Mouse (Mus musculus) olfactory bulb, adult 2 months (tissue): ENCODE results near the gene Gpsm3. TPM values are rescaled to one million over a fixed set of nuclear protein-coding genes. Genes with fewer than 3 reads are reported as not detected.

Source experiments
- H3K27ac ChIP-seq: fragments of 200-500 bp; 2 replicates; pipeline ENCODE4 v1.5.1; 2012; ENCODE audit warnings: low read depth, low read length; ENCODE audit not compliant: insufficient read depth
- H3K4me1 ChIP-seq: fragments of 200-500 bp; 2 replicates; pipeline ENCODE4 v1.6.1; 2012; ENCODE audit warnings: low read length; ENCODE audit not compliant: control insufficient read depth, insufficient read depth
- H3K4me3 ChIP-seq: fragments of 200-500 bp; 2 replicates; pipeline ENCODE4 v1.5.1; 2012; ENCODE audit warnings: mild to moderate bottlenecking, low read depth, low read length, moderate library complexity; ENCODE audit not compliant: insufficient read depth
- CTCF ChIP-seq: fragments of 200-500 bp; IDR thresholded peaks from 2 replicates; pipeline ENCODE4 v1.5.1; 2012; ENCODE audit warnings: low read depth, mild to moderate bottlenecking, low read length, moderate library complexity; ENCODE audit not compliant: insufficient read depth
- POLR2A ChIP-seq: fragments of 200-500 bp; IDR thresholded peaks from 2 replicates; pipeline ENCODE4 v1.6.1; 2012; ENCODE audit warnings: mild to moderate bottlenecking, low read depth, low read length, moderate library complexity; ENCODE audit not compliant: insufficient read depth
- WGBS: fragments of 180-500 bp; shearing (Covaris S2); methylation state at CpG from one replicate; pipeline ENCODE4 v1.1.7; 2018; 5-methylcytosine and 5-hydroxymethylcytosine counted together
- polyA plus RNA-seq: library from polyadenylated mRNA; stranded (reverse); fragments of >200 nt; gene quantifications from 2 replicates; pipeline ENCODE4 v1.2.4, GENCODE M21; 2012; ENCODE audit warnings: low replicate concordance; ENCODE audit not compliant: missing spikeins, insufficient read depth, insufficient read length

Gene Gpsm3
- polyA plus RNA-seq, 1 experiment: not detected

DNA sequence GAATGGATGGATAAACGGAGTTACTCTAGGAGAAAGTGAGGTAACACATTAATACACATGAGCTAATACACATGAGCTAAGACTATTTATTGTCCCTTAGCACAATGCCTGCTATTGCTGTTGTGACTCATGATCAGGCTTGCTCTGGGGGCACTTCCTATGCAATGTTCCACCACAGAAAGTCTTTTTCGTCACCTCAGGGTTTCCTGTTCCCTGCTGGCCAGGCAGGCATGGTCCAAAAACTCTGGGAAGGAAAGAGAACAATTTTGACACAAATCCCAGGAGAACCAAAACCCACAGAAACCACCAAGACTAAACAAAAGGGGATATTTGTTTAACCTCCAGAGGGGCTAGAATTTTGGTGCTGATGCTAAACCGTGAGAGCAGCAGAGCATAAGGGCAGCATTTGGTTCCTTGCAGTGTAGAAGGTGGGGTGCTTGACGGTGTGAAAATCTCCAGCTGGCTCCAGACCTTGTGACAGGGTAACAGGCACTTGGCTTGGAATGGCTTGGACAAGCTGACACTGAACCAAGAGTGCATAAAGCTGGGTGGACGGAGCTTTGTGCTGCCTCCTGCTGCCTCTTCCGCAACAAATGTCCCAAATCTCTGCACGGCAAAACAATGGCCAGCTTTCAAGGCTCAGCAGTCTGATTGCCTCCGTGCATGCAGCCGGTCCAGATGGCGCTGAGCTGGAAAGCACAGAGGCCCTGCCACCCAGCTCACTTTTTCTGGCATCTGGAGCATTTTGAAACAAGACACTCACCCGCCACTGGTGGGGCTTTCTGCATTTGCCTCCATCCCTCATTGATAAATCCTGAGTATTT lies 51.4 kb downstream of the Gpsm3 start:
- peaks cover 16% of the 10 kb centered on the region for H3K4me1 ChIP-seq
- H3K27ac ChIP-seq: peak overlapping the region; percentile 45
- no peak for TF ChIP-seq POLR2A
- no peak for TF ChIP-seq CTCF
- H3K4me3 ChIP-seq: no peak overlapping the region
- WGBS: 16% methylated on average over 11 of the region's 11 CpGs

Other genes with a start within 250 kb of the Gpsm3 start
- not detected in 2 replicates for gene Btnl2, start 235.0 kb upstream of the Gpsm3 start, polyA plus RNA-seq
- gene Btnl1, start 212.7 kb upstream of the Gpsm3 start, polyA plus RNA-seq: not detected in 2 replicates
- not detected in 2 replicates for gene BC051142, start 191.0 kb upstream of the Gpsm3 start, polyA plus RNA-seq
- gene Btnl4, start 112.5 kb upstream of the Gpsm3 start, polyA plus RNA-seq: not detected in 2 replicates
- gene Btnl6, start 72.5 kb upstream of the Gpsm3 start, polyA plus RNA-seq: not detected in 2 replicates
- not detected in 2 replicates for gene Notch4, start 25.5 kb upstream of the Gpsm3 start, polyA plus RNA-seq
- not detected in 2 replicates for gene Pbx2, start 1.5 kb downstream of the Gpsm3 start, polyA plus RNA-seq
- not detected in 2 replicates for gene Ager, start 8.1 kb downstream of the Gpsm3 start, polyA plus RNA-seq
- not detected in 2 replicates for gene Rnf5, start 13.9 kb downstream of the Gpsm3 start, polyA plus RNA-seq
- gene Agpat1, start 14.5 kb downstream of the Gpsm3 start, polyA plus RNA-seq: 342 TPM in 1 of 2 replicates, not detected in the other
- gene Egfl8, start 26.2 kb downstream of the Gpsm3 start, polyA plus RNA-seq: not detected in 2 replicates
- not detected in 2 replicates for gene Ppt2, start 38.7 kb downstream of the Gpsm3 start, polyA plus RNA-seq
- gene Prrt1, start 39.7 kb downstream of the Gpsm3 start, polyA plus RNA-seq: not detected in 2 replicates
- not detected in 2 replicates for gene Fkbpl, start 55.0 kb downstream of the Gpsm3 start, polyA plus RNA-seq
- gene Atf6b, start 57.3 kb downstream of the Gpsm3 start, polyA plus RNA-seq: not detected in 2 replicates
- gene Tnxb, start 80.7 kb downstream of the Gpsm3 start, polyA plus RNA-seq: not detected in 2 replicates
- not detected in 2 replicates for gene C4b, start 154.1 kb downstream of the Gpsm3 start, polyA plus RNA-seq
- not detected in 2 replicates for gene Cyp21a1, start 214.8 kb downstream of the Gpsm3 start, polyA plus RNA-seq
- not detected in 2 replicates for gene Stk19, start 247.1 kb downstream of the Gpsm3 start, polyA plus RNA-seq
- not detected in 2 replicates for gene Dxo, start 247.2 kb downstream of the Gpsm3 start, polyA plus RNA-seq